Mouse (Mus musculus) forebrain, embryonic 12.5 days (tissue): ENCODE data around the gene Kansl3. TPM values are rescaled to one million over a fixed set of nuclear protein-coding genes. Genes with fewer than 3 reads are reported as not detected.

ENCODE experiments used
- ATAC-seq: fragments of 200-750 bp; cut with Nextera tagmentation; 2 replicates; pipeline ENCODE4 v1.8.0; 2017; ENCODE audit warnings: moderate TSS enrichment; ENCODE audit not compliant: low FRiP score
- H3K27ac ChIP-seq: fragments of 300-500 bp; sonication (generic); 2 replicates; pipeline ENCODE4 v1.5.1; 2016; ENCODE audit warnings: mild to moderate bottlenecking
- H3K27me3 ChIP-seq: fragments of 300-500 bp; sonication (generic); 2 replicates; pipeline ENCODE4 v1.6.1; 2016; ENCODE audit warnings: mild to moderate bottlenecking
- H3K36me3 ChIP-seq: fragments of 300-500 bp; sonication (generic); replicated peaks from 2 replicates; pipeline ENCODE4 v1.6.1; 2016; ENCODE audit warnings: mild to moderate bottlenecking
- H3K4me1 ChIP-seq: fragments of 300-500 bp; sonication (generic); 2 replicates; pipeline ENCODE4 v1.6.1; 2016
- H3K4me2 ChIP-seq: fragments of 300-500 bp; sonication (generic); 2 replicates; pipeline ENCODE4 v1.6.1; 2016; ENCODE audit warnings: mild to moderate bottlenecking, moderate library complexity
- H3K4me3 ChIP-seq: fragments of 300-500 bp; sonication (generic); replicated peaks from 2 replicates; pipeline ENCODE4 v1.5.1; 2016; ENCODE audit warnings: mild to moderate bottlenecking
- H3K9ac ChIP-seq: fragments of 300-500 bp; sonication (generic); 2 replicates; pipeline ENCODE4 v1.6.1; 2016; ENCODE audit warnings: mild to moderate bottlenecking
- H3K9me3 ChIP-seq: fragments of 300-500 bp; sonication (generic); 2 replicates; pipeline ENCODE4 v1.6.1; 2016
- WGBS: fragments of 180-500 bp; shearing (Covaris S2); methylation state at CpG from one replicate; pipeline ENCODE4 v1.1.7; 2016; 5-methylcytosine and 5-hydroxymethylcytosine counted together
- polyA plus RNA-seq: library from polyadenylated mRNA; unstranded; fragments of >200 nt; fragmentation: Nextera tagmentation; extraction: Ambion mirVana; gene quantifications from 2 replicates; pipeline ENCODE4 v1.2.1, GENCODE M21; 2016

The Kansl3 gene
- polyA plus RNA-seq, 1 experiment from 2014 or later = 47.2 TPM

DNA sequence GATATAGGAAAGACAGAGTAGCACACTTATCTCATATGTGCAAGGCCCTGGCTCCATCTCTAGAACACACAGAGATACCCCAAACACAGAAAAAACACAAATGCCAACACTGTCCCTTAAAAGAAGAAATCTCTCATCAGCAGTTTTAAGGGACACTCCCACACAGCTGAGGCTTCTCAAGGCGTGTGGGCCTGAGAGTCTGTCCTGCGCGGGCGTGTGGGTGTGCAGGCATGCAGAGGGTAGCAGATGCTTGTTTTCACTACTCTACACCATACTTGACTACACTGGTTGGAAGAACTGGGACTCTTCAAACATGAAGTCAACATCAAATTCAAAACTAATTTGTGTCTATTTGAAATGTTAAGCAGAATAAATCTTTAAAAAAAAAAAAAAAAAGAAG lies 16.6 kb downstream of the Kansl3 start:
- no peak for ATAC-seq
- H3K27me3 ChIP-seq = no peaks in the 10 kb centered on the region
- no peaks in the 10 kb centered on the region for H3K4me1 ChIP-seq
- H3K27ac ChIP-seq = no peak overlapping the region
- 92% methylated on average over 4 of the region's 4 CpGs for WGBS
- no peak overlapping the region for H3K4me2 ChIP-seq
- no peak overlapping the region for H3K9ac ChIP-seq
- H3K4me3 ChIP-seq = no peak overlapping the region
- peaks cover 95% of the 10 kb centered on the region for H3K36me3 ChIP-seq
- no peaks in the 10 kb centered on the region for H3K9me3 ChIP-seq

DNA sequence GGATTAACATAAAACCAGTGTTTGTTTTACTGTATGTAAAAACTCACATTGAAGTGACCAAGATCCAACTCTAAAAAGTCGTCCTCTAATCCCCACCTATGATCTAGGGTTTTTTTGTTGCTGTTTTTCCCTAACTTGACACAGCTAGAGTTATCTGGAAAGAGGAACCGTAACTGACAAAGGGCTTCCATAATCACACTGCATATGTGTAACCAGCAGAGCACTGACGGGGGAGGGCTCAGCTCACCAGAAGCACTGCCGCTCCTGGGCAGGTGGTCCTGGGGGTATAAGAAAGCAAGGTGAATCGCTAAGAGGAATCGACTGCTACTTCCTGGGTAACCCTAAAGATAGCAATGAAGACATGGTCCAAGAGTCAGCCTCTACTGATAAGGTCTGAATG lies 26.4 kb downstream of the Kansl3 start:
- Histone ChIP-seq H3K4me1 (no peaks in the 10 kb centered on the region), H3K9me3 (no peaks in the 10 kb centered on the region), H3K9ac (no peak overlapping the region), H3K36me3 (peaks cover 97% of the 10 kb centered on the region), H3K4me2 (no peak overlapping the region), H3K27me3 (no peaks in the 10 kb centered on the region), H3K4me3 (no peak overlapping the region), H3K27ac (no peak overlapping the region)
- no peak for ATAC-seq
- 94% methylated on average over 6 of the region's 6 CpGs for WGBS

DNA sequence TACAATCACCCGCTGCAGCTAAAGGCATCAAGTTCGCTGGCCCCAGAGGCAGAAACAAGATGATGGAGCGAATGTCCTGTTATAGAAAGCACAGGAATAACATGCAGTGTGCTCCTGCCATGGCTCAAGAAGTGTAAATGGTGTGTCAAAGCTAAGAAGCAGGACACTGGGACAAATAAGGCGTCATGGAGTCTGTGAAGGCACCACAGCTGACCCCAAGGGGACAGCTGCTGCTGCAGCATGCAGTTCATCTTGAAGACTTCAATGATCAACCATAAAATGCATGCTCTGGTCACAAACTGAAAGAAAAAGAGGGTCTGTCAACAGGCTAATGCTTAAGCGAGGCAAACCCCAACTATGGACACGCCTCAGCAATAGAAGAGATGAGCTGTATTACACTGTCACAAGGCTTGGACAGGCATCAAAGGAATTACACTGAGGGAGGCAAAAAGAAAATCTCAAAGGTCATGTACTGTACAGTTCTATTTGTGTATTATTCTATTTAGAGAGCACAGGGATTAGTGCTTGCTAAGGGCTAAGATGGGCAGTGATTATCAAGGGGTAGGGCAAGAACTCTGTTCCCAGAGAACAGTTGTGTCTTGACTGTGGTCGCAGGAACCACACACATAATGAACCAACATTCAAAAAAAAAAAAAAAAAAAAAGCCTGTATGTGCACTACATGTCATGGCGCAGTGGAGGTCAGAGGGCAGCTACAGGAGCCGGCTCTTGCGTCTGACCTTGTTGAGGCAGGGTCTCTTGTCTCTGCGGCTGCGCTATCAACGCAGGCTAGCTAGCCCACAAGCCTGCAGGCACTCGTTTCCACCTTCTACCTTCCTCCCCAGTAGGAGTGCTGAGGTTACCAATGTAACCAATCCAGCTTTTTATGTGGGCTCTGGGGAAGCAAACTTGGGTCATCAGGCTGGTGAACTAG lies 35.8 kb downstream of the Kansl3 start:
- ATAC-seq = no peak
- Histone ChIP-seq H3K27ac (no peak overlapping the region), H3K4me2 (no peak overlapping the region), H3K27me3 (no peaks in the 10 kb centered on the region), H3K9ac (no peak overlapping the region), H3K4me3 (no peak overlapping the region), H3K4me1 (no peaks in the 10 kb centered on the region), H3K36me3 (peaks cover 61% of the 10 kb centered on the region), H3K9me3 (no peaks in the 10 kb centered on the region)
- WGBS = 88% methylated on average over 14 of the region's 14 CpGs

DNA sequence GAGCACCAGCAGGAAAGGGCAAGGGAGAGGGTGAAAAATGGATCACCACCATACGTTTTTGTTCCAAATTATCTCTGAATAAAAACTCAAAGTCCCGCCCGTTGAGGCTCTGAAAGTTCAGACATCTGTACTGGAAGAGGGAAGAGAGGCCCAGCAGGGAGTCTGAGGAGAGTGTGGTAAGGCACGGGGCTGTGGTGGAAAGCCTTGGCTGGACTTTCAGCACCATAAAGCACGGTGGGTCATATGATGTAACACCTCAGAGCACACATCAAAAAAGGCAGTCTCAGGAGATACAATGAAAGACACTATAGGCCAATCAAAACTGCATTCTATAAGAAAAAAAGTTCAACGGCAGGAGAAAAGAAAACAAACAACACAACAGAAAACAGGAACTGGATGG lies 37.2 kb downstream of the Kansl3 start:
- Histone ChIP-seq H3K4me3 (no peak overlapping the region), H3K4me1 (no peaks in the 10 kb centered on the region), H3K36me3 (peaks cover 46% of the 10 kb centered on the region), H3K9ac (no peak overlapping the region), H3K27ac (no peak overlapping the region), H3K9me3 (no peaks in the 10 kb centered on the region), H3K27me3 (no peaks in the 10 kb centered on the region), H3K4me2 (no peak overlapping the region)
- ATAC-seq = no peak
- 82% methylated on average over 6 of the region's 6 CpGs for WGBS

DNA sequence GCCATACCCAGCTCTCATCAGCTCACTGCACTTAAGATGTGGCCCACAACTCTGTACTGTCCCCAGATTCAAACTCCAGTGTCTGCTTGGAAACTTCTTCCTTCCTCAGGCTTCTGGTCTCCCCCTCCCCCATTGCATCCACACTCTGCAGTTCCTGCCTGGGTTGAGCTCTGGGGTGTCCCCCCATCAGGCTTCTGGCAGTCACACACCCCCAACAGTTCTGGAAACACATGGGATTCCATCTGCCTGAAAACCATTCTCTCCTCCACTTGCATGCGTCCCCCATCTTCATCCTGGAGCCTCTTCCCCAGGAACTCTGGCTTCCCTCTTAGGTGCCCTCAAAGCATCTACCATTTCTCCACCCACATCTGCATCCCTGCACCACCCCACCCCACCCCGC lies 42.2 kb downstream of the Kansl3 start:
- Histone ChIP-seq H3K4me2 (no peak overlapping the region), H3K9me3 (no peaks in the 10 kb centered on the region), H3K9ac (no peak overlapping the region), H3K36me3 (peaks cover 9% of the 10 kb centered on the region; the same call in 1 of the 2 replicates), H3K4me1 (no peaks in the 10 kb centered on the region), H3K4me3 (no peak overlapping the region), H3K27me3 (no peaks in the 10 kb centered on the region), H3K27ac (no peak overlapping the region)
- 89% methylated on average over 2 of the region's 2 CpGs for WGBS
- no peak for ATAC-seq

DNA sequence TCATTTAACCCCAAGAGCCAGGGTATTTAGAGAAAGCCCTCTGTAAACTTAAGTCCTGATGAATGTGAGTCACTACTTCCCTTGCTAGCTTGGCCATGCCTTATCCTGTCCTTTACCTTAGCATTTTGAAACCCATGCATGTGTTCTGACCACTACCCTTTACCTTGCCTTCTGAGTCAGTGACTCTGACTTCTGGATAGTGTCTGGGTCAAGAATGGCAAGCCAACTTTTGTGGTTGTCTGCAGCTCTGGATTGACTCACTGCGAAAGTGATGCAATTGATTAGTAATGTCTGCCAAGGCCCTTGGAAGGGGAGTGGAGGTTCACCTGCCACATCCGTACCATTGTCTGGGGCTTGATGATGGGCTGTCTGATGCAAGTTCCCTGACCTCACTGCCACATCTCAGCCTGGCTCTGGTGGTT lies 43.1 kb downstream of the Kansl3 start:
- Histone ChIP-seq H3K4me2 (no peak overlapping the region), H3K4me1 (no peaks in the 10 kb centered on the region), H3K27me3 (no peaks in the 10 kb centered on the region), H3K27ac (no peak overlapping the region), H3K9me3 (no peaks in the 10 kb centered on the region), H3K4me3 (no peak overlapping the region), H3K9ac (no peak overlapping the region), H3K36me3 (peaks cover 9% of the 10 kb centered on the region; the same call in 1 of the 2 replicates)
- 90% methylated on average over 2 of the region's 2 CpGs for WGBS
- no peak for ATAC-seq

DNA sequence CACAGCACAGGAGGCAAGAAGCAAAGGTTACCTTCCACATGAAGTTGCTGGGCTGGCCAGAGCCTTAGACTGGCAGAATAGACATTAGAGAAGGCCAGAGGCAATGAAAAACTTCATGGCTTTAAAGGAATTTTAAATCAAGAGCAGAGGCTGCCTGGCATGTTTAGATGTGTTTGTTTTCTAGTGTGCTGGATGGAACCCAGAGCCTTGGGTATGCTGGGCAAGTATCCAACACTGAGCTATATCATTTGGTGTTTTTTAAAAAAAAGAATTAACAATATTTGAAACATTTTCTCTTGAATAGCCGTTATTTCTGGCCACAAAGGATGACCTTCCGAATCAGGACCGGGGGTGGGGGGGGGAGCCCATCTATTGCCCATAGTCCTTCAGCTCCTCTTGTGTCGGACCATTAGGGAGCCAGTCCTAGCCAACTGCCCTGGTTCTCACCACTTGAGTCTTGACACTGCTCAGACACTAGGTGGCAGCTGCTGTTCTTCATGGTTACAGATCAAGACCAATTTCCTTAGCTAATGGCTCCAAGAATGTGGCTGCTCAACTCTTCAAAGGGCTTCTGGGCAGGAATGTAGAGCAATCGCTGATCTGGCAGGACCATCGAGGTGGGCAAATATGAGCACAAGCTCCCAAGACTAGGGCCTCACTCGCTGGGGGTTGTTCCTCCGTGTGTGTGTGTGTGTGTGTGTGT lies 45.1 kb downstream of the Kansl3 start:
- Histone ChIP-seq H3K4me2 (no peak overlapping the region), H3K4me3 (no peak overlapping the region), H3K27me3 (no peaks in the 10 kb centered on the region), H3K9me3 (no peaks in the 10 kb centered on the region), H3K9ac (no peak overlapping the region), H3K27ac (no peak overlapping the region), H3K4me1 (no peaks in the 10 kb centered on the region), H3K36me3 (peaks cover 7% of the 10 kb centered on the region)
- 0 out of 2 replicates have a peak, but pooled peaks have one; percentile 58 for ATAC-seq
- WGBS = 67% methylated on average over 8 of the region's 8 CpGs

DNA sequence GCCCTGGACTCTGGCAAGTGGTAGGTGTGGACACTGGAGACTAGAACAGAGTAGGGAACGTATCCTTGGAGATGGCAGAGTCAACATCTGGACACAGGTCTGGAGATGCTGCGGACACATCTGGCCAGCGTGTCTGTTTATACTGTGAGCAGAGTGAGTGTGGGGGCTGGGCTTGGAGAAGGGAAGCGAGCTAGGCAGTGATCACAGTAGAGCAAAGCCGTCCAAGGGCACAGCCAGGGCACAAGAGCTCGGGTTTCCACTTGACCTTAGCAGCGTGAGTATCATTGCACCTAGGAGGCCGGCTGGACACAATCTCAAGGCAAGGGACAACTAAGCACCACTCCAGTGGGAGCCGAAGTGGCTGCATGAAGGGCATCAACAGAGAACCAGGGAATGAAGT lies 45.9 kb downstream of the Kansl3 start:
- no peak overlapping the region for H3K27ac ChIP-seq
- WGBS = 72% methylated on average over 9 of the region's 9 CpGs
- H3K9ac ChIP-seq = no peak overlapping the region
- no peaks in the 10 kb centered on the region for H3K27me3 ChIP-seq
- ATAC-seq = no peak
- H3K4me3 ChIP-seq = no peak overlapping the region
- H3K4me2 ChIP-seq = no peak overlapping the region
- no peaks in the 10 kb centered on the region for H3K9me3 ChIP-seq
- H3K4me1 ChIP-seq = no peaks in the 10 kb centered on the region
- H3K36me3 ChIP-seq = peaks cover 7% of the 10 kb centered on the region

DNA sequence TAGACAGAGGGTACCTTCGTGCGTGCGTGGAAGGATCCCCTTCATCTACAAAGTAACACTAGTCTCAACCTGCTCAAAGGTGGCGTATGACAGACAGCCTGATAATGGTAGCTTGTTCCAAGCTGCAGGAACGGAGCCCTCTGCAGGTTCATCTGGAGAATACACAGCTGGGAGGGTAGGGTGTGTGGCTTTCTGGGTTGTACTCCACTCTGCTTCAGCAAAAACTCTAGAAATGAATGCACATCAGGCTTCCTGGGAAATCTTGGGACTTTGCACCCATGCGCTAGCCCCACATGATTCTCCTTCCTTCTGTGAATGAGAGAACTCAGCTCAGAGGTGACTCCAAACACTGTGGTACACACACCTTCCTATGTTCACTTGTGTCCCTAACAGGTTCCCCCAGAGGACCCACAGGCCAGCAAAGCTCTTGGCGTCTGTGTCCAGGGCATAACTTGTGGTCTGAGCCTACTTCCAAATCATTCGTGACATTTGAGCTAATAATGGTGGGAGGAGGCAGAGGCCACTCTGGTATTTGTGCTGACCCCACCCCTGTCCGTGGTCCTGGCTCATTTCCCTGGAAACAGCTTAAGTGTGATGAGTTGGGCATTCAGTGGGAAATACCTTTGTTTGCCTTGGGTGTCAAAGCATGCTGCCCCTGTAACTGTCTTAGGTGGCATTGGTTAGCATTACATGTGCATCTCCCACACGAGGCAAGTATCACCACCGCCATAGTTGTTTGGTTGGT lies 47.0 kb downstream of the Kansl3 start:
- H3K9me3 ChIP-seq = no peaks in the 10 kb centered on the region
- H3K9ac ChIP-seq = no peak overlapping the region
- peaks cover 7% of the 10 kb centered on the region for H3K36me3 ChIP-seq
- no peak for ATAC-seq
- no peak overlapping the region for H3K4me3 ChIP-seq
- no peak overlapping the region for H3K4me2 ChIP-seq
- H3K27ac ChIP-seq = no peak overlapping the region
- H3K4me1 ChIP-seq = no peaks in the 10 kb centered on the region
- no peaks in the 10 kb centered on the region for H3K27me3 ChIP-seq
- WGBS = 78% methylated on average over 11 of the region's 11 CpGs

DNA sequence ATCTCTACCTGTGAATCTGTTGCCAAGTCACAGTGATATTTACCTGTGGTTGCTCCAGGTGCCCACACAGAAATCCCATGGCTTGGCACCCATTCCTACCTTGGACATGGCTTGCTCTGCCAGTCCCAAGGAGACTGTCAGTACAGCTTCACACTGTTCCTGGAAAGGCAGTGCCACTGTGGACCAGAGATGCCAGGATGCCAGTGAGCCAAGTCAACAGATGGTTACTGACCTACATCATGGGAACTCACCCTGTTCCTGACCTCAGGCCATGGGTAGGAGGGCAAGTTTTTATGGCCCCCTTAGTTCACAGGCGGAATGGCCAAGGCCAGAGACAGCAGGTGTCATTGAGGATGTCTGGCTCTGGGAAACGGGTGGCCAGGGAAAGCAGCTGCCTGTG lies 47.8 kb downstream of the Kansl3 start:
- H3K4me1 ChIP-seq = no peaks in the 10 kb centered on the region
- WGBS = 85% methylated on average over 2 of the region's 2 CpGs
- peaks cover 7% of the 10 kb centered on the region for H3K36me3 ChIP-seq
- H3K9ac ChIP-seq = no peak overlapping the region
- H3K27me3 ChIP-seq = no peaks in the 10 kb centered on the region
- no peak overlapping the region for H3K27ac ChIP-seq
- H3K4me3 ChIP-seq = no peak overlapping the region
- H3K4me2 ChIP-seq = no peak overlapping the region
- no peaks in the 10 kb centered on the region for H3K9me3 ChIP-seq
- ATAC-seq = no peak

DNA sequence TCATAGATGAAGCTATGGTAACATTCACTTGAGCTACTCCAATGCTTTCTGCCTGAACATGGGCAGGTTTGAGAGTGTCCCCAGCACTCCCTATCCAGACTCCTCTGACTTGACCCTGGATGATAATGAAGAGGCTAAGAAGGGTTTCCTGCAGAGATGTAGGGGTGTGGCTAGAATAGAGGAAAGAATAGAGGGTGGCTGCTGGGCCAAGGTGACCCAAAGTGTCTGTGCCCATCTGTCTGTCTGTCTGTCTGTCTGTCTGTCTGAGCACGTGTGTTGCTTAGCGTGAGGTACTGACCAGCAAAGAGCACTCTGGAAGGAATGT lies 53.2 kb downstream of the Kansl3 start:
- 96% methylated on average over 2 of the region's 2 CpGs for WGBS
- no peaks in the 10 kb centered on the region for H3K9me3 ChIP-seq
- H3K4me3 ChIP-seq = no peak overlapping the region

More for the DNA sequence above, 53.2 kb downstream of the Kansl3 start:
- peaks cover 3% of the 10 kb centered on the region; the same call in 1 of the 2 replicates for H3K27me3 ChIP-seq
- no peak overlapping the region for H3K27ac ChIP-seq
- H3K4me1 ChIP-seq = no peaks in the 10 kb centered on the region
- peaks cover 7% of the 10 kb centered on the region for H3K36me3 ChIP-seq
- no peak overlapping the region for H3K9ac ChIP-seq
- no peak for ATAC-seq
- no peak overlapping the region for H3K4me2 ChIP-seq
